Mouse (Mus musculus): ENCODE measurements at regions not wholly inside any gene's neighbourhood (a gene's known extent, or its start where the extent isn't known, plus 50 kb on each side); places are given as distances from the start of the nearest gene placed in this dataset.

DNA sequence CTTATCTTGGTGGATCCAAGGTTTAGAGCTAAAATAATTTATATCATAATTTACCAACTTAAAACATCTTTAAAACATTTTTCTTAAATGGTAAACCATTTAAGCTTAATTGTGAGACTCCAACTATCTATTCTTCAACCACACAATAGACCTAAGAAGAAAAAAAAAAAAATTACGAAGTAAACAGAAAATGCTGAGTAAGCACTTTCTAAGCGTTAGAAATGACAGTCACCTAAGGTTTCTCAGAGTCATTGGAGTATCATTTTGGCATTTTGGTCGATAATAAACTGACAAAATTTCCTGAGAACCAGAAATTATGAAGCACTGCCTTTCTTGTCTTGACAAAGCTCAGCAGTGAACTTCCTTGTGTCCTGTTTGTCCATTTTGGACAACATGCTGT lies 1323.7 kb upstream of the Pcdh7 start:
- TF ChIP-seq SIN3A (IDR thresholded peaks at IDR 0.05; ENCODE audit: low read length) (no peak), USF2 (conservative IDR thresholded peaks at IDR 0.05; ENCODE audit: low read depth, low read length) (no peak)

All from CH12.LX (cell line).